Mouse (Mus musculus): ENCODE results near the gene Slc16a1.

Slc16a1 gene

DNA sequence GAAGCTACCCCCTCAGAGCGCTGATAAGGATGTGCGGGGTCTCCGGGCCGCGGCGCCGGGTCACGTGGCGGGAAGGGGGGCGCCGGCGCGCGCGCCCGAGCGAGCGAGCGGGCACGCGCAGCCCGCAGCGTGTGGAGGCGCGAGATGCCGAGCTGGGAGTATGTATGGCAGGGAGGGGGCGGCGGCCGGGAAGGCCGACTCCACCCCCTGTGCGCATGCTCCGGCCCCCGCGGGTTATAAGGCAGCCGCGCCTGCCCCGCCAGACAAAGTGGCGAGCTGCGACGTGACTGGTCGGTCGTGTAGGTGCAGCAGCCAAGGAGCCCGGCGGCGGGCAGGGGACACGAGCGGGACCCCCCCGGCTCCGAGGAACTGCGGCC lies at the start of gene Slc16a1:
Gene Slc16a1, plus strand, starts transcription at position 266 of the 377 bp plus-strand sequence.
- ATAC-seq (ENCODE audit: low TSS enrichment), result peak; percentile 93

DNA sequence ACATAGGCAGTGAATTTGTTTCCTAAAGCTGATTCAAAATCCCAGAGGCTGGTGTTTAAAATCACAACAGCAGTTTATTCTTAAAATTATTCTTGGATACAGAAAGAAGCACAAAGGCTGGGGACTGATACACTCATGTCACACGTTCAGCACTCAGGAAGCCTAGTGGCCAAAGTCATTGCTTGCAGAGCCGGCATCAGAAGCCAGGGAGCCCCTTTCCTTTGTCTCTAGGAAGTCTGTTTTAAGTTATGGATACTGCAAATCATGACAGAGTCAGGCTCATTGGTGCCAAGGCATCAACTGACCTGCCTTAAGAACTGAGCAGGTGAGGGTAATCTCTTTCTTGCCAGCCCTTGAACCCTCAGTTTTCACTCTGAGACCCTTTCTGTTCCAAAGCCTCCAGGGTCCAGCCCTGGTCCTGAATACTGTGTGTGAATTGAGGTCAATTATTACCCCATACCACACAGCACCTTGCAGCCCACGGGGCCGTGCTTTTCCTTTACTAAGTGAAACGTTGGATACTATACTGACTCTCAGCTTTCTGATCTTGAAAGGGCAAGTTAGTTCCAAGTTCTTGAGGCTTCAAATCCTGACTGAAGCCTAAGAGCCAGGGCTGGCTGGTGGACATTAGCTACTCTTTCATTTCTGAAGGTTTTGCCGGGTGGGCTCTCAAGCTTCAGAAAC lies 41.9 kb upstream of the Slc16a1 start:
- ATAC-seq (ENCODE audit: low TSS enrichment), result peak; percentile 50

DNA sequence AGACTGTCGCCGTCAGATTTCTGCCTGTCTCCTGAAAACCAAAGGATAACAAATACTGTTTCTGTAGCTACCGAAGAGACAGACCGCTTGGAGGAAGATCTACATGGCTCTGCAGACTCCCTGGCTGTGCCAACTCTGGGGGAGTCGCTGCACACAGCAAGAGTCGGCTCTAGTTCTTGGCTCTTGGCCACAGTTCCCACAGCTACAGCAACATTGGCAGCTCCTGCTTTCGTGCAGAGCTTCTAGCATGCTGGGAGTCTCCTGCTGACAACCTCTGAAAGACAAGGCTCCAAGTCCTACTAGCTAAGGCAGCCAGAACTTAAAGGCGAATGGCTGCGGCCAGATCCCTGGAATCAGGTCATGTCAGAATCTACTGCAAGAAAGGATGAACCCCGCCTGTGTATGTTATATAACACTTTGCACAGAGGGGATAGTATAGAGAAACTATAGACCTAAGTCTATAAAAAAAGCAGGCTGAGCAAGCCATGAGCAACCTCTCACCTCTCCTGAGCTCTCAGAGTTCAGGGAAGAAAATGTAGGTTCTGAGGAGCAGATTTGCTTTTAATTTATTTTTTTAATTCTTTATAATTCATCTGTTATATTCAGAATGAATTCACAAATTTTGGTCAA lies 41.2 kb upstream of the Slc16a1 start:
- ATAC-seq (ENCODE audit: low TSS enrichment), result peak; percentile 99

DNA sequence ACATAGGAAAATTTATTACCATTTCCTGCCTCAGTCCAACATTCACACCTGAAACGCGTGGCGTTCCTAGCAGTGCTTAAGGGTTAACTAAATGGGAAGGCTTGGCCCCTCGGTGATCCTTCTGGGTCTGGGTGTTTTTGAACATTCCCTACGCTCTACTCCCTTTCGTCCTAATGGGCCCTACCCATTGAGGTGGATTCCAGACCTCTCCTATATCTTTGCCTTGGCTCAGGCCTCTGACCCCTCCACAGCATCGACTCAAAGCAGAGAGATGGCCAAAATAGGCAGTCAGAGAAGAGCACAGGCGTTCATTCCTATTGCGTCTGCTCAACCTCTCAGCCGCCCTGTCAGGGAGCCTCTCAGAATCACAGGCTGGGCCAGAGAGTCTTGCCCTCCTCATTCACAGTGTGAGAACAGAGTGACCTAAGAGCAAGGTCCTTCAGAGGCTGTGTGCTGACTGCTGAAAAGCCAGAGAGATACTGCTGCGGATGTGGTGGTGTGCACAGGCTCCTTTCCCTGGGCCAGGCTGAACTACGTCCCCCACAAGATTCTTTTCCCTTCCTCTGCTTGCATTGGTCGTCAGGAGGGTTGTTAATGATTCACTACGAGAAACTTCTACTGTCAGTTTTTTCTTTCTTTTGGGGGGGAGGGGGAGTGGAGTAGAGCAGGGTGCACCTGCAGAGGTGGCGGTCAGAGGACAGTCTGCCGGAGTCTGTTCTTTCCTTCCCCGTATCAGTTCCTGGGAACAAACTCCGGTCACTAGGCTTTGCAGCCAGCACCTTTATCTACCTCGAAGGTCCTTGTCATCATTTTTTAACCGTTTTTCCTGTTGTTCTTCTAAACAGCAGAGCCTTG lies 38.9 kb upstream of the Slc16a1 start:
- ATAC-seq (ENCODE audit: low TSS enrichment), result no peak

DNA sequence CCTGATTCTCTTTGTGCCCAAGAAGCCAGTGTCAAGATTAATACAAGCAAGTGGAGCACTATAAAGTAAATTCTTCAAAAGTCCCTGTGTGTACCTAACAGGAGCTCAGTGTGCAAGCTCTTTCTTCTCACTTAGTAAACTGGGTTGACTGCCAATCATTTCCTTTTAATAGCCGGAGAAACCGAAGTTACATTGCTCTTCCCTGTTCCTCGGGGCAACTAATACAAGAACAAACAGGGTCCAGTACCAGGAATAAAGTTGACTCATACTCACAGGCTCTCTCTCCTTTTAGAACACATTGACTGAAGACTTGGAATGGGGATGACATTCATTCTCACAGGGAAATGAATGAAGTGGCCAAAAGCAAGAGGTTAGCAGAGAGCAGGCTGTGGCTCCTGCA lies 37.8 kb upstream of the Slc16a1 start:
- ATAC-seq (ENCODE audit: low TSS enrichment), result no peak

DNA sequence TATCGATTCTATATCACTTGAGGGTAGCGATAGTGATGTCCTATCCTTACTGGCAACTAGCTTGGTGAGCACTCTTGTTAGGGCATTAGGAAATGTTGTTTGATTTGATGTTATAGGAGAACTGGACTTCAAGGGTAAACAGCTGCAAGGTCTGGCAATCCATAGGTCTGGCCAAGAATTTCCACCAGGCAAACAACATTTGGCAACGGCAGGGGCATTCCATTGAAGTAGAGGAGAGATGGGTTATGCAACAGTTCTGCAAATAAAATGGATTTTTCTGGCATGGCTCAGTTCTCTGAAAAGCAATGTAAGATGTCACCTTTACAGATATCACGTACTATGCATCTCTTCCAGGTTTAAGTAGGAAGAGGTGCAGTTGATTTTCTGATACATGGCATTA lies 36.8 kb upstream of the Slc16a1 start:
- ATAC-seq (ENCODE audit: low TSS enrichment), result no peak

DNA sequence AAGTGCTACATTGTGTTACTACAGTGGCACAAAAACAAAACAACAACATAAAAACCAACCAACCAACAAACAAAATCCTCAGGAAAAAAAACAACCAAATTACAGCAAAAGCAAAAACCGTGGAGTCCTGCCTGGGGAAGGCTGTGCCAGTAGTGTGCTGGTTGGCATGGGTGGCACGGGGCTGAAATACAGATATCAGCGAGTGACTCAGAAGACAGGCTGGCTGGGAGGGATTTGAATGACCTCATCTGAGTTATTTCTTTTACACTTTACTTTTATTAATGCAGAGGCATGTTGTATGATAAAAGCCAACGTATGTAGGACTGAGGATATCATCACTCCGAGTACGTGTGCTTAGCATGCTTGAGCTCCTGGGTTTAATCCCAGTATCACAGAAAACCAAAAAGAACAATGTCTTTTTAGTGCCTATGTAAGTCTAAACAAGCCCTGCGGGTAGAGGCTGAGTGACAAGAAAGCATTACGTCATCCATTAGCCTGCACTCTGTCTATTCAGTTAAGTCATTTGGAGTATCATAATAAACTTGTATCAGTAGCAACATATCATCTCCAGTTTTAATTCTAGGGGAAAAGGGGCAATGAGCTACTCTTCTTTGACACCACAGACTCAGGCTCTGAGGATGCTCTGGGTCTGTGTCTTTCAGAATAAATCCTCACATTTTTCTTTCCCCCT lies 28.6 kb upstream of the Slc16a1 start:
- ATAC-seq (ENCODE audit: low TSS enrichment), result no peak

DNA sequence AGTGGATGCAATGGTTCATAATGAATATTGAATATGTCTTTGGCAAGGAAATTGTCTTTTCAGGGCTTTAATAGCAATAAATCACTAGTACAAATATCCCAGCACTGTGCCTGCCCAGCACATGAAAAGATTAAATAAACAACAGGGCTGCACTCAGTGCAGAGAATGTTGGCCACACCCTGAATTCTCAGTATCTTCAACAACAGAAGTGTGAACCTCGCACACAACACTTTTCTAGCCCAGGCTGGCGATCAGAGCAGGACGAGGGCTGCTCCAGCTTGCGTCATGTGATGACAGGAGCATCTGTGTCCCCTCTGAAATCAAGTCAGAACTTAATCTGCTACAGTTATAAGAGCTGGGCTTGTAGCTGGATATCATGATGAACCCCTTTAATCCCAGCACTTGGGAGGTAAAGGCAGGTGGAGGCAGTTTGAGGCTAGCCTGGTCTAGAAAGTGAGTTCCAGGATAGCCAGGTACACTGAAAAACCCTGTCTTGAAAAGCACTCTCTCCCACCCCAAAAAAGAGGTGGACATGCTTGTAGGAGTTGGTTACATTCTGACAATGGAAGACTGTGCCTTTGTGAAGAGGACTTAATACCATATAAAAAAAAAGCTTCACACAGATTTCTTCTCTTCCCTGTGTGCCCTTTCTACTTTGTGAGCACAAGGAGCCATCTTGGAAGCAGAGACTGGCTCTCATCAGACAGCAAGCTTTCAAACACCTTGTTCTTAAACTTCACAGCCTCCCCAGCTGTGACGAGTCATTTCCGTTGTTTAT lies 27.8 kb upstream of the Slc16a1 start:
- ATAC-seq (ENCODE audit: low TSS enrichment), result no peak

DNA sequence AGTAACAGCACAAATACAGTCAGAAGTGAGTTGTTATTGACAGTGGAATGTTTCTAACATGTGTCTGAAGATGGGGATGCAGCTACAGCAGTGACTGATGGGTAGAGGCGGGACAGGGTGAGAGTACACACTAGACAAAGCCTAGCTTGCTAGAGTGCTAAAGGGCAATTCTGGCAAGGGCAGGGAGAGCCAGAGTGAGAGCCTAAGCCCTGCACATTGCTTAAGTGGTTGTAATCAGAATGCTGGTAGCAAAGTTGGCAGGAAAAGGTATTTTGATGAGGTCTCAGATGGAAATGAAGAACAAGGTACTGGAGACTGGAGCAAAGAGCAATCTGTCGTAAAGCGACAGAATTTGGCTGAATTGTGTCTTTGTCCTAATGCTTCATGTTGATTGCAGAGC lies 26.5 kb upstream of the Slc16a1 start:
- no peak for ATAC-seq (ENCODE audit: low TSS enrichment)

DNA sequence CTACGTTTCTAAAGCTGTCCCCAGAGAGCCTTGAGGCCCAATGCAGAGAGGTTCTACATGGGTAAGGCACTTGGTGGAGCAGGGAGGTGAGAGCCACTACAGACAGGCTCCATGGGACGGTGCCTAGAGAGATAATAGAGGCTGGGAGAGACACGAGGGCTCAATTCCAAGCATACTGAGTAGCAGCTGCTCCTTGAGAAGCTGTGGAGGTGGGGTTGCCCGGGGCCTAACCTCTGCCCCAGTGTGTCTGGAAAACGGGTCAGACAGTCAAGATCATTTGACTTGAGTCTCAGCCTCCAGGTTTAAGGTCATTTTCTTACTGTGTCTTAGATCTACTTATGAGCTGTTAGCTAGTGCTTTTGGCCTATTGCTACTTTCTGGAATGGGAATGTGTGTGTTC lies 25.4 kb upstream of the Slc16a1 start:
- no peak for ATAC-seq (ENCODE audit: low TSS enrichment)

DNA sequence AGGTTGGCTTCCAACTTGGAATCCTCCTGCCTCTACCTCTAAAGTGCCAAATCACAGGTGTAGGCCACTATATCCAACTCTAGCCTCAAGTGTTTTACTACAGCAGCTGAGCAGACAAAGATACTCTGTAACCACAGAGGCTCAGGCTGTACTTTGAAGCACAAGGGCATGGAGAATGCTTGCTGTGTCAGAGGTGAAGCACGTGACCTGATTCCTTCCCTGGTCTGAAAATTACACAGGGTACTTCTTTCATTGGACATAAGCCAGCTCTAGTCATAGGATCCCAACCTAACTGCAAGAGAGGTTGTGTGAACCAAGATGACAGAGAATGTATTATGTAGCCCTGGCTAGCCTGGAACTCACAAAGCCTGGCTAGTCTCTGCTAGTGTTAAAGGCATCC lies 24.4 kb upstream of the Slc16a1 start:
- ATAC-seq (ENCODE audit: low TSS enrichment), result no peak

DNA sequence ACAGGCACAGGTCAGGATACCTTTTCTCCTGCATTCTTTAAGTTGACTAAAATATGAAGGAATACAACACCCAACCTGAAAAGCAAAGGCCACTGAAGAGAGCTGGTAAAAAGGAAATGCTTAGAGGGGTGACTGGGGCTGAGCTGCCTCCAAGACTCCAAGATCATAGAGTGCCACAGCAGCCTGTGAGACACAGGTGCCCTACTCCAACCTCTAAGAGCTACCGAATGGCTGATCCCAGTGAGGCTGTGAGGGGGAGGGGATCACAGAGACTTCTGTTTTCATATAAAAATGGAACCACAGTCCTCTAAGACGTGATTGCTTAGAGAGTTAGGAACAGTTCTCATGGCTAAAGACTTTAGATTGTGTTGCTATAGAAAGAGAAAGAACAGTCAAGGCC lies 23.3 kb upstream of the Slc16a1 start:
- ATAC-seq (ENCODE audit: low TSS enrichment), result no peak

DNA sequence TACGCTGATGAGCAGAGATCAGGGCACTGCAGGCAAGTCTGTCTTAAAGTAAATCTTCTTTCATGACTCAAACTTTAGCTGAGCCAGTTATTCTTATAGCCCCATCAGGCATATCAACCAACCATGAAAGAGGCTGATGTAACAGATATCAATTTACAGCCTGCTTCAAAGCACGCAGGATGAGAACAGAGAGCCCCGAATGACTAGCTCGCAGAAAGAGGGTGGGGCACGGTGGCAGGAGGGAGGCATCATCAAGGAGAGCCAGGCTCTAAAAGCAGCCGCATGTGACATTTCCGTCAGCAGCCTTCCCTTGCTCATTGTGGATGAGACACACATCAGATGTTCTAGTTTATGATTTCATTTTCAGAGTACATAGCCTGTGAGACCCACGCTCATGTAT lies 22.3 kb upstream of the Slc16a1 start:
- peak; percentile 89 for ATAC-seq (ENCODE audit: low TSS enrichment)

DNA sequence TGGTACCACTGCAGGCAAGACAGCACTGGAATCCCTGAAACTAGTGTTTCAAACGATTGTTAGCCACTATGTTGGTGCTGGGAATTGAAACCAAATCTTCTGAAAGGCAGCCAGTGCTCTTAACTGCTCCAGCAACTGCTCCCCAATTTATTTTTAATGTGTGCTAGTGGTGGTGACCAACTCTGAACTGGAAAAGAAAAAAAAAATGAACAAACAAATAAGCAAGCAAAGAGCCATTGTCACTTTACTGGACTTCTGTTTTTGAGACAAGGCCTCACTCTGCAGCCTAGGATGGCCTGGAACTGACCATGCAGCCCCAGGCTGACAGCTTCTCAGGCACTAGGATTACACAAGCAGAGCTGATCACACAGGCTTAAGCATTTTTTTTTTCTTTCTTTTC lies 16.6 kb upstream of the Slc16a1 start:
- no peak for ATAC-seq (ENCODE audit: low TSS enrichment)

DNA sequence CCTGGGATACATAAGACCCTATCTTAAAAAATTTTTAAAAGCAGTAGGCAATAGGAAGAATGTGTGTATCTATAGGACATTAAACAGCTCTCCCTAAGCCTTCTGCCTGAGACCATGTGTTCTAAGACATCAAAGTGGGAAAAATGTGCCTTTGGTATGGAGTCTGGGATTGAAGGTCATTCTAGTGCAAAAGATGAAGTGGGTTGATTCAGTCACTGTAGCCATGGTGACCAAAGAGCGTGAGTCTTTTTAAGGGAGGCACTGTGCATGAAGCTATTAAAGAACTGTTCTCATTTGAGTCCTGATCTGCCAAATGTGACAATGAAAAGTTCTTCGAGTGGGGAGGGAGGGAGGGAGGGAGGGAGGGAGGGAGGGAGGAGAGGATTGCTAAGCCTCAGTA lies 8.7 kb upstream of the Slc16a1 start:
- peak; percentile 62; the same call in 1 of the 2 replicates for ATAC-seq (ENCODE audit: low TSS enrichment)

DNA sequence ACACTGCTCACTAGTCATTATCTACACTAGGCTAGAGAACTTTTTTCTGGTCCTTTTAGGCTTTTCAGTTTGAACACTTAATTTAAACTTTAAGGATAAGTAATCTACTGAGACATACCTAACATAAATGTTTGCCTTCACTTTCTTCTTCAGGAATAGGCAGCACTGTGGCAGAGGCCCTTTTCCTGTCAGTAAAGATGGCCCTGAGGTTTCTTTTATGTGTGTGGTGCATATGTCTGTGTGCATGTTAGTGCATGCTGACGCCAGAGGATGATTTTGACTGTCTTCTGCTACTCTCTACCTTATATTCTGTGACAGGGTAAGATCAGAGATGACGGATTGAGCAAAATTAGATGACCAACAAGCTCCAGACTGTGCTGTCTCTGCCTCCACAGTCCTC lies 7.5 kb upstream of the Slc16a1 start:
- no peak for ATAC-seq (ENCODE audit: low TSS enrichment)

DNA sequence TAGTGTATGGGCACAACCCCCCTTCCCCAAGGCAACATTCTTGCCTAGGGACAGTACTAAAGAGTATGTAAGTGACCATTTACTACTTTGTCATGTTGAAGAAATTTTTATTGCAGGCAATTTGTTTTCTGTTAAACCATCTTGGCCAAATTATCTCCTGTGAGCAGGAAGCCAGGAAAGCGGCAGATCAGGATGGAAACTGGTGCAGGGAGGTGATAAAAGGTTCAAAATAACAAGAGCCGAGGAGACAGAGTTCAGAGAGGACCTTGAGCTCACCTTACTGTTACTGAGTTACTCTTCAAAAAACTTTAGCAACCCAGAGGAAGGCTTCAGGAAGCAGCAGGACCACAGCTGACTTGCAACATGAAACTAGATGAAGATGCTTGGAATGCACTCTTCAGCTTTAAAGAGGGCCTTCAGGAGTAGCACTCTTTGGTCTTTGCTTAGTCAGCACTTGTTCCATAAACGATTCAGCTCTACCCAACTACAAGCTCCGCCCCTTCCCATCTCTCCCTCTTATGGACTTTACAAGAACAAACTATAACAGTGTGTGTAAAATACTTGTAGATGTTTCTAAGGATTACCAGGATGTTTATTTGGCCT lies 5.8 kb upstream of the Slc16a1 start:
- ATAC-seq (ENCODE audit: low TSS enrichment), result no peak

DNA sequence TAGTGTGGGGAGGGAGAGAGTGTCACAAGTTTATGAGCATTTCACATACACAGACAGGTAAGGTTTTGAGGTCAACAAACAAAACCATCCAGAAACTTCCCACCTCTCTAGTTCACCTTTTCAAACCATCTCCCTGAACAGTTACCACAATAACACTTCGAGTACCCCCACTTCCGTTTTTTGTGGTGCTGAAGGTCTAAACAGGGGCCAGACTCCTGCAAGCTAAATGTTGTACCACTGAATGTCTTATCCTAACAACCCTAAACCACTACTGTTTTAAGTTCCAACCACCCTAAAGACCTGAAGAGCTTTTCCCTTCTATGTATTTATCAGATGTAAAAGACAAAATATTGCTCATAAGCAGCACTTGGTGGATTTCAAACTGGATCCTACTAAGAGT lies 2.0 kb upstream of the Slc16a1 start:
- ATAC-seq (ENCODE audit: low TSS enrichment), result no peak

DNA sequence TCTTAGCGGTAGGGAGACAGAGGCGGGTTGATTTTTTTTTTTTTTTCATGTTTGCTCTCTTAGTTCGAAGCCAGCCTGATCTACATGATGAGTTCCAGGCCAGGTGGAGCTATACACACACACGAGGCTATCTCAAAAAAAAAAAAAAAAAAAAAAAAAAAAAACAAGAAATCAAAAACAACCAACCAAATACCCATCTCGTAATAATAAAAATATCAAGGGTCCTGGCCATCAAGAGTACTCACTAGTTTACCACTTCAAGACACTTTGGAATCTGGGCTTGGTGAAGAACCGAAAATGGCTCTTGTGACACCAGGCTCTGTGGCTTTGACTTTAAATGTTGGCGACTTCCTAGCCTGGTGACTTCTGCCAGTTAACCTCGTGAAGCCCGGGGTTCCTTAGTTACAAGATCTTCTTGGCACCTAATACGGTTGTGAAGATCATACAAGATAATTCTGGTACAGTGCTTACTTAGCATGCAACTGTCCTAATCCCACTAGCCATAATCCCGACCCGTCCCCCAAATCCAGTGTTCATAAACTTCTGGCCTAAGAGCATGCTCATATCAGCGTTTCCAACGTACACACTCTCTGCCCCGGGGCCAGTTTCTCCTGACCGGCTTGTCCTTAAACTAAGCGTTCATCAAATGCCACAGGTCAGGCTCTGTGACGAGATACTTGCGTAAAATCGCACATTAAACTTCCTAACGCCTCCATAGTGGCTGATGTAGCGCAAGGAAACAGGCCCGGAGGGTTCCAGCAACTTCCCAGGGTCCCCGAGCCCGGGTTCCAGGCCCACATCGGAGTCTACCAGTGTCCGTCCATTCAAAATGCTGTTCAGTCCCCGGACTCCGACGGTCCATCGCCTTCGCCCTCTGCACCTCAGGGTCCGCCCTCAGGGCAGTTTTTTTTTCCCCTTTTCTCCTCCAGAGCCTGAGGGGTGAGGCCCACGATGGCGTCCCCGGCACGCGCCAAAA lies 753 bp upstream of the Slc16a1 start:
- ATAC-seq (ENCODE audit: low TSS enrichment), result peak; percentile 38
